Mouse (Mus musculus) liver, adult 2 months (tissue): ENCODE measurements around the gene Gnaq. TPM values are rescaled to one million over a fixed set of nuclear protein-coding genes. Genes with fewer than 3 reads are reported as not detected.

Source experiments
- DNase-seq: peaks from one replicate; pipeline ENCODE4 v3.0.0-alpha.2; 2011; ENCODE audit warnings: low read depth, low spot score; ENCODE audit errors: extremely low read depth
- H3K27ac ChIP-seq: fragments of 200-500 bp; replicated peaks from 2 replicates; pipeline ENCODE4 v1.5.1; 2012; ENCODE audit warnings: low read depth, mild to moderate bottlenecking, control low read depth, inconsistent platforms, low read length; ENCODE audit not compliant: insufficient read depth
- H3K27me3 ChIP-seq: fragments of 200-500 bp; 2 replicates; pipeline ENCODE4 v1.6.1; 2012; ENCODE audit warnings: mild to moderate bottlenecking, moderate library complexity, low read length, inconsistent platforms; ENCODE audit not compliant: control insufficient read depth, insufficient read depth
- H3K36me3 ChIP-seq: fragments of 200-500 bp; 2 replicates; pipeline ENCODE4 v1.6.1; 2012; ENCODE audit warnings: low read length, inconsistent platforms; ENCODE audit not compliant: control insufficient read depth, insufficient read depth
- H3K4me1 ChIP-seq: fragments of 200-500 bp; 2 replicates; pipeline ENCODE4 v1.6.1; 2011; ENCODE audit warnings: low read length; ENCODE audit not compliant: control insufficient read depth, insufficient read depth
- H3K4me3 ChIP-seq: fragments of 200-500 bp; 2 replicates; pipeline ENCODE4 v1.5.1; 2011; ENCODE audit warnings: low read depth, mild to moderate bottlenecking, control low read depth, low read length, moderate library complexity; ENCODE audit not compliant: insufficient read depth
- H3K79me2 ChIP-seq: fragments of 200-500 bp; 2 replicates; pipeline ENCODE4 v1.6.1; 2012; ENCODE audit warnings: inconsistent platforms, mild to moderate bottlenecking, low read length, moderate library complexity; ENCODE audit not compliant: control insufficient read depth, insufficient read depth
- H3K9ac ChIP-seq: fragments of 200-500 bp; 2 replicates; pipeline ENCODE4 v1.6.1; 2012; ENCODE audit warnings: low read depth, mild to moderate bottlenecking, control low read depth, inconsistent platforms, low read length
- CTCF ChIP-seq: fragments of 200-500 bp; IDR thresholded peaks from 2 replicates; pipeline ENCODE4 v1.5.1; 2011; ENCODE audit warnings: low read depth, low read length, control low read depth
- POLR2A ChIP-seq: fragments of 200-500 bp; IDR thresholded peaks from 2 replicates; pipeline ENCODE4 v1.6.1; 2011; ENCODE audit warnings: low read length, control low read depth; ENCODE audit not compliant: insufficient read depth; ENCODE audit errors: extremely low read depth
- WGBS: fragments of 180-500 bp; shearing (Covaris S2); methylation state at CpG from one replicate; pipeline ENCODE4 v1.1.7; 2018; 5-methylcytosine and 5-hydroxymethylcytosine counted together
- polyA plus RNA-seq: library from polyadenylated mRNA; depleted of rRNA; stranded (reverse); fragments of >200 nt; gene quantifications from 2 replicates; pipeline ENCODE4 v1.2.3, GENCODE M21; 2012
- total RNA-seq: library from RNA; depleted of rRNA; stranded (reverse); fragments of >200 nt; gene quantifications from 2 replicates; pipeline ENCODE4 v1.2.3, GENCODE M21; 2014

Gene Gnaq
- total and polyA plus RNA-seq, 2 experiments: 5.2 to 10.2 TPM

DNA sequence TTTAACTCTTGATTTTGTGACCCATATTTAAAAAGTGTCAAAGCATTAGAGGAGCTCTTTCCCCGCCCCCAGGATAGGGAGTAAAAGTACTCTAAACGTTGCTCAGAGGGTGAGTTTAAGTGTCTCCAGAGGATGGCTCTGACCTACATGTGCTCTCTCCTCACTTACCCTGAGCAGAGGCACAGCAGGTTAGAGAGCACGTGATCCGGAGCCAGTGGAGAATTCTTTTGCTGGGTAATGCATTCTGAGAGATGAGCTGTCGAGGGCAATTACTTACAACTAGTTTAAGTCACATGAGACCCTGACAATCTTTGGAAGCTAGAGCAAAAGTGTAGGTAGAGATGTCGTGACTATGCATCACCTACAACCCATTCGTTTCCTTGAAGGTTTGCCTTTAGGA lies 168.7 kb downstream of the Gnaq start:
- Histone ChIP-seq H3K27me3 (no peaks in the 10 kb centered on the region), H3K4me1 (no peaks in the 10 kb centered on the region), H3K27ac (no peak overlapping the region), H3K36me3 (no peaks in the 10 kb centered on the region), H3K79me2 (peaks cover 14% of the 10 kb centered on the region; the same call in 1 of the 2 replicates), H3K9ac (no peak overlapping the region), H3K4me3 (no peak overlapping the region)
- TF ChIP-seq POLR2A: no peak
- TF ChIP-seq CTCF: no peak
- no peak for DNase-seq
- 87% methylated on average over 7 of the region's 7 CpGs for WGBS

DNA sequence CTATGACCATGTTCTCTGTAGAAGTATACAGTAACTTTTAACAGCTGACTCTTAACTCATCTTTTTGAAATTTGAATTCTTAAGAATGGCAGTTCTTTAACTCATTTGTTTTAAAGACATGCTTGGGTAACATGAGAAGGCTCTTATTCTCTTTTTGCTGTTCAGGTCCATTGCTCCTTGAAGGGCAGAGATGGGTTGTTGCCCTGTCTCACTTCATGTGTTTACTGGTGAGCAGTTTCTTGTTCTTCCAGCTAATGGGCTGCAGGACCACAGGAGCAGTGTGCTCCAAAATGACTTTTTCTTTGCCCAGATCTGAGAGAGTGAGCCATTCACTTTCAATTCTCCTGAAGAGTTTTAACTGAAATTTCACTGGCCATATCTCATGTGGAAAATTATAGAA lies 176.4 kb downstream of the Gnaq start:
- Histone ChIP-seq H3K79me2 (peaks cover 3% of the 10 kb centered on the region; the same call in 1 of the 2 replicates), H3K27ac (no peak overlapping the region)
- no peak for DNase-seq

GRCm38 (mm10) chr19:16314295-16314821 lies 181.7 kb downstream of the Gnaq start:
- no peaks in the 10 kb centered on the region; the same call in 1 of the 2 replicates for H3K79me2 ChIP-seq
- H3K9ac ChIP-seq: no peak overlapping the region
- H3K4me3 ChIP-seq: no peak overlapping the region
- DNase-seq: peak; percentile 31
- 40% methylated on average over 4 of the region's 4 CpGs for WGBS
- H3K36me3 ChIP-seq: no peaks in the 10 kb centered on the region
- no peaks in the 10 kb centered on the region for H3K27me3 ChIP-seq
- 0 out of 2 replicates have a peak, but pooled peaks cover 5% of the 10 kb centered on the region for H3K4me1 ChIP-seq
- TF ChIP-seq CTCF (no peak), POLR2A (no peak)
- H3K27ac ChIP-seq: no peak overlapping the region

More for the DNA sequence above, 176.4 kb downstream of the Gnaq start:
- no peaks in the 10 kb centered on the region for H3K36me3 ChIP-seq
- no peak for TF ChIP-seq POLR2A
- TF ChIP-seq CTCF: no peak
- H3K4me3 ChIP-seq: no peak overlapping the region
- no peak overlapping the region for H3K9ac ChIP-seq
- no peaks in the 10 kb centered on the region; the same call in 1 of the 2 replicates for H3K4me1 ChIP-seq
- H3K27me3 ChIP-seq: no peaks in the 10 kb centered on the region

GRCm38 (mm10) chr19:16315525-16315924 lies 182.9 kb downstream of the Gnaq start:
- Histone ChIP-seq H3K4me3 (no peak overlapping the region), H3K79me2 (no peaks in the 10 kb centered on the region; the same call in 1 of the 2 replicates), H3K9ac (no peak overlapping the region), H3K4me1 (0 out of 2 replicates have a peak, but pooled peaks cover 5% of the 10 kb centered on the region), H3K27me3 (no peaks in the 10 kb centered on the region), H3K27ac (no peak overlapping the region), H3K36me3 (no peaks in the 10 kb centered on the region)
- TF ChIP-seq CTCF (no peak), POLR2A (no peak)
- DNase-seq: no peak
- WGBS: 96% methylated on average over 4 of the region's 4 CpGs

GRCm38 (mm10) chr19:16318128-16318811 lies 185.6 kb downstream of the Gnaq start:
- no peak for TF ChIP-seq CTCF
- no peak for TF ChIP-seq POLR2A
- WGBS: 71% methylated on average over 14 of the region's 14 CpGs
- Histone ChIP-seq H3K4me1 (peaks cover 5% of the 10 kb centered on the region; the same call in 1 of the 2 replicates), H3K27ac (no peak overlapping the region), H3K27me3 (no peaks in the 10 kb centered on the region), H3K36me3 (no peaks in the 10 kb centered on the region; the same call in 1 of the 2 replicates), H3K4me3 (no peak overlapping the region), H3K9ac (no peak overlapping the region), H3K79me2 (no peaks in the 10 kb centered on the region; the same call in 1 of the 2 replicates)
- DNase-seq: no peak

- H3K4me3 ChIP-seq: no peak overlapping the region
- H3K79me2 ChIP-seq: no peaks in the 10 kb centered on the region; the same call in 1 of the 2 replicates
- H3K27ac ChIP-seq: no peak overlapping the region
- 94% methylated on average over 7 of the region's 7 CpGs for WGBS
- TF ChIP-seq POLR2A: no peak
- no peak for TF ChIP-seq CTCF
- H3K9ac ChIP-seq: no peak overlapping the region
- H3K27me3 ChIP-seq: no peaks in the 10 kb centered on the region
- H3K4me1 ChIP-seq: no peaks in the 10 kb centered on the region; the same call in 1 of the 2 replicates
- no peak for DNase-seq
- no peaks in the 10 kb centered on the region; the same call in 1 of the 2 replicates for H3K36me3 ChIP-seq
Measured at GRCm38 (mm10) chr19:16319986-16320385, 187.4 kb downstream of the Gnaq start.
